Mouse (Mus musculus) spleen, adult 18-20 months (tissue): ENCODE measurements around the gene AI661453.

Experiments
- DNase-seq, 2 experiments: peaks; one replicate each; pipeline ENCODE4 v3.0.0; 2022; ENCODE audit warnings: mixed read lengths in 2 of 2

AI661453 gene

DNA sequence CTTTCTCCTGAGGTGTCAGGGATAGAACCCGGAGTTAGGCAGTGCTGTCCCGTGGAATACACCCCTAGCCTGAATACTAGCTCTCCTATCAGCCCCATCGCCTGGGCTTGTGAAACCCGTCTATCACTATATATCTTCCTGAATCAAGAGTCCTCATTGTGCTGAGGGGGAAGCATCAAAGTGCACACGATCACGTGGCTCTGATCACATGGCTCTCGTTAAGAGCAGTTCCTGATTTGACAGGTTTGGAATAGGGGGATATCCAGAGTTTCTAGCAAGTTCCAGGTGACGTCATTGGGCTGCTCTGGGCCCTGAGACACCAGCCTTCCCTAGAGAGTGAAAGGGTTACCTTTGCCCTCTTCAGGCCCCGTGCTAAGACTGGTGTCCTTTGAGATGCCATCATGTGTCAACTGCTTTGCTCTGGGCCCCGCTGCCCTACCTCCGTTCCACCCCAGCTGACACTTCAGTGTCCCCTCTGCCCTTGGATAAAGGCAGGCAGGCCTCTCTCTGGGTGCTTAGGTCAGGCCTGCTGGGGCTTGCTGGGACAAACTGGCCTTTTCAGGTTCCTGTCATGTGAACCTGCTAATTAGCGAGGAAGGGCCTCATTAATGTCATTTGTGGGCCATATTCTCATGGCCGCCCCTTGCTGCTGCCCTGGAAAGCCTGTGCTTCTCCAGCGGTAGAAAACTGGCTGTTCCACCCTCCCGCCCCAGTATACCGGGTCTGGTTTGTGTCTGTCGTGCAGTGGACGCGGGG is 5.1 kb downstream of the AI661453 start:
- DNase-seq: no peak

DNA sequence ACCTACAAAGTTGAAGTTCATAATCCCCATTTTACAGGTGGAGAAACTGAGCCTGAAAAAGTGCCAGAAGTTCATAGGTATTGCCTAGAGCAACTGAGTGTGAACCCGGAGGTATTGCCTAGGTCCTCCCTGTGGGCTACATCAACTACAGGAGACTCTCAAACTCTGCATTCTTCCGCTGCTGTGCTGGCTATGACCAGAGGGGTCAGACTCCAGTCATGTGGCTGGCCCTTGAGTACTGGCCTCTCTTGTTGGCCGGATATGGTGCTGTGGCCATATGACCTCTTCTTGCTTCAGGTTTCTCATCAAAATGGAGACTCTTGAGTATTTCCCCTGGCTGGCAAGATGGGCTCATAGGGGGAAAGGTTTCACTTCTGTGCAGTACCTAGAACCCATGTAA is 5.9 kb downstream of the AI661453 start:
- no peak for DNase-seq

DNA sequence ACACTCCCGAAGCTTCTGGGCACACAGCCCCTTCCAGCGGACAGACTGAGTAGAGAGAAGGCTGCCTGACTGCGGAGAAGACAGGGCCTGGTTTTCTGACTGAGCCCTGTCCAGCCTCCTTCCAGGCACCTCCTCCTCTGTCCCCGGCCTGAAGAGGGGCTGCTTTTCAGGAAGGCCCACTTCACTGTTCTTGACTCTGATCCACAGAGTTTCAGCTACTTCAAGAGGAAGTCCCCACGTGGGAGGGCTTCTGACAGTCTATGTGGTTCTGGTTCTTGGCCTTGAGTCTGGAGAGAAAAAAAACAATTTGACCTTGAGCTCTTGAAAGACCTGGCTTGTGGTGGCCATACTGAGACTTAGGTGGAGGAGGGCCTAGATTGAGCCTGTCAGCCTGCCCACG is 7.7 kb downstream of the AI661453 start:
- DNase-seq: no peak

DNA sequence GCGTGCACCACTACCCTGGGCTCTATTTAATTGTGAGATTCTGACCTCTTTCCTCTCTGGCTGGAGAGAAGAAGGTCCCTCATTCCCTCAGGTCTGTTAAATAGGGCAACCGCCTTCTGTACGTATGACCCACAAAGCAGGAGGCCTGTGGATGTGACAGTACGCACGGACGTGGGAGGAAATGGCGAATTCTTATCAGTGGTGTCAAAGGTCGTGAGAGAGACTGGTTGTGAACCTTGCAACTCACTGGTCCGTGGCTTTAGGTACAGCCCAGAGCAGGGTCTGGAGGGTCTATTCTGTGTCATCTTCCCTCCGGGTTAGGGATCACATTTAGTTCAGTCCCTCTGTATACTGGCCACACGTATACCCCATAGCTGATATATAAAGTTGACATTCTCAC is 9.1 kb downstream of the AI661453 start:
- DNase-seq: no peak

DNA sequence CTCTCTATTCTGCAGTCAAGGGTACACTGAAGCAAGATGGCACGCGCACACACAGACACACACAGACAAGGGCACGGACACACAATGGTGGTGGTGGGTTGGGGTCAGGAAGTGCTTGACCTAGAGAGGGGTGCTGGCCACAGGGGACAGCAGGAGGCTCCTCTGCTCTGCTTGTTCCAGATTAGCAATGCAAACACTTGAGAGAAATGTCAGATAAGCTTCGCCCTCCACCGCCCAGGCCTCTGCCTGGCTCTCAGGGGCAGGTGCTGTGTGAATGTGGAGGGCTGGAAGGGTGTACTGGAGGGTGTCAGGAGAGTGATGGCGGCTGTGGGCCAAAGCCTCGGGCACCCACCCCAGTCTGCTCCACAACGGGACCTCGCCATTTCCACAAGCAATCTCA is 9.6 kb downstream of the AI661453 start:
- DNase-seq: no peak

DNA sequence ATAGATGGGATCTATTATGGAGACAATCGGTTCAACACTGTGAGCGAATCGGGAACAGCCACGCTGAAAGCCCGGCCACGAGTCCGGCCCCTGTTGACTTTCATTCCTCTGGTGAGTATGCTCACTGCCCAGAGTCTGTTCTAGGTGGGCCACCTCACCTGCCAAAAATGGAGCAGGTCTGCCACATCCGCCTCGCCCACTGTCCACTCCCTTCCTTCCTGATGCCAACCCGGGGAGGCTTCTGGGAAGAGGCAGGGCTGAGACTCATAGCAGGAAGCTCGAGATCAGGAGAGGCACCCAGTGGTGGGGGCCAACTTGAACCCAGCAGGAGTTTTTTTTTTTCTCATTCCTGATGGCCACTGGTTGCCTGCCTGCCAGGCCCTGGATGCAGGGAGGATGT is 10.1 kb downstream of the AI661453 start:
- DNase-seq: no peak

DNA sequence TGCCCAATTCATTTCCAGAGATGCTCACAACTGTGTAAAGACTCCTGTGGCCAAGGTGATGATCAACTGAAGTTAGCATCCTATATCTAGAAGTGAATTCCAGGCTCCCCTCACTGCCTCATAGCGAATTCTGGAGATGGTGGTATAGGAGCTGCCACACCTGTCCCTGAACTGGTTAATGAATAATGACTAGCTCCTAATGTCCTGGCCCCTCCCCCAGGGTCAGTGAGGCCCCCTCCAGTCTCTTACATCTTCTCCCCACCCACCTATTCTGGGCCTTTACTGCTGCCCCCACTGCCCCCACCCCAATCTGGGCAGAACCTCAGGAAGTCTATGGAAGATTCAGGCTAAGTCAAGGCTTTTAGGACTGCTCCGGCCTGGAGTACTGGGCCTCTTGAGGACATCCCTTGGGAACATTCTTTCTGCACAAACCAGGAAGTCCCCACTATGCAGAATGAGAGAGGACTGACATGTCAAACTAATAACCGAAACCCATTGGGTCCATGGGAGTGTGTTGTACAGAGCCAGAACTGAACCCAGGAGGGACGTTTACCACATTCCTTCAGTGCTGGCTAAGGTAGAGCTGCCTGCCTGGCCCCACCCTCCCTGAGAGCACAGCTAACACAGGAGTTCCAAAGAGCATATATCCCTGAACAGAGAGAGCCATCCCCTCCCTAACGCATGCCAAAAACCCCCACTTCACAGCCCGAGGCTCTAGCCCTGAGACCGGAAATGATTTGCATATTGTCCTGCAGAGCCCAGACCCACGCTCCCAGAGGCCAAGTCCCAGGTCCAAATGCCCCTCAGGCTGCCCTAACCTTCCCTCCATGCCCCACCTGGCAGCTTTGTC is 12.3 kb downstream of the AI661453 start:
- DNase-seq: no peak

DNA sequence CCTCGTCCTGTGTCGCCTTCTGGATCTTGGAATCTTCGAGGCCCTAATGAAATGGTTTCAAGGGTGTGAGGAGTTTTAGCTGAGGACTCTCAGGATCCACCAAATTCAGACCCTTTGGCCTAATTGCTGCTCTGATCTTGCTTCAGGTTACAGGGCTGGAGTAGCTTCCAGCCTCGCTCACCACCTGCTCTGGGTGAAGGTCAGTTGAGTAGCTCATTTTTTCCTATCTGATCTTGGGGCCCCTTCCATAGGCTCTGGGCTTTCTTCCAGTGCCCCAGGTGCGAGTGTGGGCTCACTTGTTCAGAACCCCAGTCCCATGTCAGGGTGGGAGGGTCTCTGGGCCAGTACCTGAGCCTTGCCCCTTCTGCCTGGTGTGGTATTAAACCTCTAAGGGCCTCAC is 13.0 kb downstream of the AI661453 start:
- DNase-seq: no peak

DNA sequence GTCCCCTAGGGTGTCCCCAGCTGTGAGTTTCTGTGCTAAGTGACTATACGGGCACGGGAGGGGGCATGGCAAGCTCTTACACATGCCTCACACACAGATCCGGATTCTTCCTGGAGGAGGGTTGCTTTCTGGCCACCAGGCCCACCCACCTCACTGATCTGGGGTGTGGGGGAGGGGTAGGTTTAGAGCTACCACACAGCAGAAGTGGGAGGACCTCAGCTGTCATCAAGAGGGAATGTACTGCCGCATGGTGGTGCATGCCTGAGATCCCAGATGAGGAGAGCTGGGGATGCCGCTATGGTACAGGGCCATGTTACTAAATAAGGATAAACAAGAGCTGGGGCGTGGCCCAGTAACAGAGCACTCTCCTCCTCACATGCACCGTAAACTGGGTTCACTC is 13.8 kb downstream of the AI661453 start:
- no peak for DNase-seq

DNA sequence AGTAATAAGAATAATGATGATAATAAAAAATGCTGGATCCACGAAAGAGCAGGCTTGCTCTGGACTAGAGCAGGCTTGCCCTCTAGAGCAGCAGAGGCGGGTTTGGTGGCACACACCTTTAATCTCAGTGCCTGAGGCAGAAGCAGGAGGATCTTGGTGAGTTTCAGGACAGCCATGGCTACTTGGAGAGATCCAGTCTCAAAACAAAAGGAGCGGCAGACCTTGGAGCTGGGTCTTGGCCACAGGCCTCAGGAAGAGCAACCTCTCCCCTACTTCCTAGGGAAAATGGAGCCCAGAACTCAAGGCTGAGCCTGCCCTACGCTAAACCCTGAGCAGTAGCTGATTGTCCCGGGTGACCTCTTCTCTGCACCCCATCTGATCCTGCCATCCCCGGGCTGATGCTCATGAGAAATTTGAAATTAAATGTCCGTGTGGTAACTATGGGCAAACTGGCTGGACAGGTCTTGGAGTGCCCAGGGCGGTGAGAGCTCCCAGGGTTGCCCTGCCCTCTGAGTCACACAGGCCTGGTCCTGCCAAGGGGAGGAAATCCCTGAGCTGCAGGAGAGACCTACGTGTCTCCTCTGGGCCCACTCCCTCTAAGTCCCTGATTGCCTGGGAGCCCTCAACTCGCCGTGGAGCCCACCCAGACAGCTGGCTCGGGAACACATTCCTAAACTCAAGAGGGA is 14.6 kb downstream of the AI661453 start:
- no peak for DNase-seq

DNA sequence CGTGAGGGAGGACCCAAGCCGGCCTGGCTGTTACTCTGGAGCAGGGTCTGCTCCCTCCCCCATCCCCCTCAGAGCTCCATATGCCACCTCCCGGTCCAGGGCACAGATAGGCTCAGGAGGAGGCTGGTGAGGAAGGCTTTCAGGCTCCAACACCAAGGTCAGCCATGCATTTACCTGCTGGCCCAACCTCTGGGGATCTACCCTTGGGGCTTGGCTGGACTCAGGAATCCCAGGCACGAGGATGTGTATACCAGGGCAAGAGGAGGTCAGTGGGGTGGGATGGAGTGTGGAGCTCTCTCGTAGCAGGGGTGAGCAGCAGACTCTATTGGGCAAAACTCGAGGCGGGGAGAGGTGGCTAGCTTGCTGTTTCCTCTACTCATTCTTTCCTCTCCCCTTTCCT is 16.5 kb downstream of the AI661453 start:
- DNase-seq: no peak

DNA sequence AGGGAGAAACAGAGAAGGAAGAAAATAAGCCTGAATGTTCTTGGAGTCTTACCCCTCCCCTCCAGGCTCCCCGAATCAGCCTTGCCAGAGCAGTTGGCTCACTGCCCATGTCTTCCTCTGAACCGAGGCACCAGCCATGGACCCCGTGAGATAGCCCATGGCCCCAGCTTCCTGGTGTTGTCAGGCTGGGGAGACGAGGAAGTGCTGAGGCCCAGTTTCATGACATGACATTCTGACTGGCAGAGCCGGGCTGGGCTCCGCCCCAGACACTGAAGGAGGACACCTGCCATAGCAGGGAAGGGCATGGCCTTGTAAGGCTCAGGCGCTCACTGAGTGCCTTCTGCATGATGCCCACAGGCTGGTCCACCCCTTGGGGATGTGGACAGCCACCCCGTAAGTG is 18.3 kb downstream of the AI661453 start:
- no peak for DNase-seq

DNA sequence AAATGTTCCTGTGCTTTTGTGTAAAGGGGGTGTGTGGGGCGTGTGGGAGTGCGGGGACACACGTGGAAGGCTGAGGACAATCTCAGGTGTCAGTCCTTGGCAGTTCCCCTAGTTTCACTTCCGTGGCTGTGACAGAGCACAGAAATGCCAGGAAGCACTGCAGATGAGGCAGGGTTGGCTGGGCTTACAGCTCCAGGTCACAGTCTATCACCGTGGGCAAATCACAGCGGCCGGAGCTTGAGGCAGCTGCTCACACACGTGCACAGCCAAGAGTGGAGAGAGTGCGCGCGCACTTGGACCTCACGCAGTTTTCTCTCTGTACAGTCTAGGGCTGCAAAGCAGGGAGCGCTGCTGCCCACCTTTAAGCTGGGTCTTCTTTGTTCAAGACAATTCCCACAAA is 21.9 kb downstream of the AI661453 start:
- no peak for DNase-seq

DNA sequence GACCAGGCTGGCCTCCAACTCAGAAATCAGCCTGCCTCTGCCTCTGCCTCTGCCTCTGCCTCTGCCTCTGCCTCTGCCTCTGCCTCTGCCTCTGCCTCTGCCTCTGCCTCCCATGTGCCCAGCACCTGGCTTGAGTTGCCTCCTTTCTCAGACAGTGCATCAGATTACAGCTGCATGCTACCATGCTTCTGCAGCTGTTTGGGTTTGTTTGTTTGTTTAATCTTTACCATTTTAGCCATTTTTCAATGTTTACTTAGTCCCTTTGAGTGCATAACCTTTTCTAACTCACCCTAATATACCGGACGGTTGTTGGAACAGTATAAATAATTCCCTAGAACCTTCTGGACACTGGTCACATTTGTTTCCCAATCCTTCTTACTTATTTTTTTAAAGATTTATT is 22.5 kb downstream of the AI661453 start:
- no peak for DNase-seq

DNA sequence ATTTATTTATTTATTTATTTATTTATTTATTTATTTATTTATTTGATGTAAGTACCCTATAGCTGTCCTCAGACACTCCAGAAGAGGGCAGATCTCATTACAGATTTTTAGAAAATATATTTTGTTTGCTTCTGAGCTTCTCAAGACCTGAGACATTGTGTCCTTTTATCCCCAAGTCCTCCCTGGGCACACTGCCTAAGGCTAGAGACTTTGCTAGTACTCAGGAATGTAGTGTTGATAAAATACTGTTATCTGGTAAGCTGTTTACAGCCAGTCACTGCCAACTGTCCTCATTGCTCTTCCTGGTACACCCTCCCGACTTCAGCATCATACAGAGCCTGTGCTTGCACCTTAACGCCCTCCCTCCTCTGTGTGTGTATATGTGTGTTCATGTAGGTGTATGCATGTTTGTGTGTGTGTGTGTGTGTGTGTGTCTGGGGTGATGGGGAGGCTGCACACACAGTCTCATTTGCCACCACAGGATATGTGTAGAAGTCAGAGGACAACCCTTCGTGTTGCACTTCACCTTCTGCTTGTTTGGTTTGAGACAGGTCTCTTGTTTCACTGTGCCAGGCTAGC is 23.0 kb downstream of the AI661453 start:
- no peak for DNase-seq

DNA sequence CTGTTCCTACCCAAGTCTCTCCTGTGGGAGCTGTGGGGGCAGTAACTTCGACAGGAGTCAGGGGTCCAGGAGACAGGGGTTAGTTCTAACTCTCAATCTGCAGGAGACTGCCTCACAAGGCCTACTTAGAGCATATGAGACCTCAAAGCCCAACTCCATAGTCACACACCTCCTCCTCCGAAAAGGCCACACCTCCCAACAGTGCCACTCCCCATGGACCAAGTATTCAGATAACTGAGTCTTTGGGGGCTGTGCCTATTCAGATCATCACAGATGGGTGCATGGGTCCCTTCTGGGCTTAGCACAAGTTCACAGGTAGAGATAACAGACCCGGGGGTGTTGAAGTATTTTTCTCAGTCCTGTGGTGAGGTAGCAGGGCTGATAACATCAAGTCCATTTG is 25.3 kb downstream of the AI661453 start:
- DNase-seq: no peak

DNA sequence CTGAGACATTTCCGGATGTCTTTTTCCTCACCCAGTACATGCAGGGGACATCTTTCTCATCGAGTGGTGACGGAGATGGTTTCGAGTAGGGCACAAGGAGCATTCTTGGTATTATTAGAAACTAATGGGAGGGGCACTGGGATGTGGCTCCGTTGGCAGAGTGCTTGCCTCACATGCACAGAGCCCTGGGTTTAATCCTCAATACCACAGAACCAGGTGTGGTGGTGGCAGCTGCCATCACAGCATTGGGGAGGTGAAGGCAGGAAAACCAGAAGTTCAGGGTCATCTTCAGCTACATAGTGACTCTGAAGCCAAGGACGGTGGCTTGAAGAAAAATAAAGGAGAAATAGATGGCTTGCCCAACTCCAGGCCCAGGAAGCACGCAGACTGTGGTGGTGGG is 25.8 kb downstream of the AI661453 start:
- DNase-seq: no peak

DNA sequence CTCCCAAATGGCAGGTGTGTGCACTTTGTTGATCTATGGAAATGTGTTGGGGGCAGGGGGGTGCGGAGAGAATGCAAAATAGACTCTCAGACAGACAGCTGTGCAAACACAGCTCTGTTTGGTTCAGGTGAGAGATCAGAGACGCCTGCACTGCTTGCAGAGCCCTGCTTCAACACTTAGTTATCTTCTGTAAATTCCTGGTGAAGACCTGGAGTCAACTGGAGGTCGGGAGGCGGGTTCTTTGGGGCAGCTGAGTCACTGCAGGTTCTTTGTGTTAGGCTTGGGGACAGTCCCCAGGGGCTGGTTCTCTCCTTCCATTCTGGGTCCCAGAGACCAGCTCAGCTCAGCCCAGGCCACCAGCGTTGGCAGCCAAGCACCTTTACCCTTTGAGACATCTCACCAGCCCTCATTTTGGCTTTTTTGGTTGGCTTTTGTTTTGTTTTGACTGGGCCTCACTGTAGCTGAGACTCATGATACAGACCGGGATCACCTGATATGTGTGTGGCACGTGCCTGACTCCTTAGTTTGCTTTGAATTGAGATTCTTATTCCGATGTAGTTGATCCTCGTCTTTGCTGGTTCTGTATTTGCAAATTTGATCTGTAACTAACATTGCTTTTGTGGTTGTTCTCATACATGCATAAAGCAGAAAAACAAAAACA is 26.4 kb downstream of the AI661453 start:
- no peak for DNase-seq

DNA sequence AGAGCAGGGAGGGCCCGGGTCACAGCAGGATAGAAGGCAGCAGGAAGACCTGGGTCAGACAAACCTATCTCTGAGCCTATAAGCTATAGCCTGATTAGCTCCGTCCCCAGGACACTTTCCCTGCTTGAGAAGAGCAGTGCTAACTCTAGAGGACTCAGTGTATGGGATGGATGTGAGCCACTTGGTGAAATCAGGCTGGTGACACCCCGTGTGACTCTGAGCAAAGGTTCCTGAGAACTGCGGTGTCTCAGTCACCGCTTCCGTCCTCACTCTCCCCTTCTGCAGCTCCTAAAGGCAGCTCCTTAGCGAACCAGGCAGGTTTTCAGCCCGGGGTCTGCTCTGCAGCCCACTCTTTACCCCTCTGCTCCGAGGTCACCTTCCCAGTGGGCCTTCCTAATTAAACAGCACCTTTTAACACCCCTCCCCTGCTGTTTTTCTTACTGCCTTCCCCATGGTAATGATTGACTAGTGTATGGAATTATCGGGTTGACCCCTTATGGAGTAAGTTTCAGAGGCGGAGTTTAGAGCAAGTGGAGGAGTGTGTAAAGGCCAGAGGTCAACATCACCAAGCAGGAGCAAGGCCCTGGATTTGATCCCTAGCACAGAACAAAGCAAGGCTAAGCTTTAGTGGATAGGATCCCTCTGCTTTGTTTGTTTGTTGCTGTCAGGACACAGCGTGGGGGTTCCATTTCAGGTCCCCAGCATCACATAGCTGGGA is 28.0 kb downstream of the AI661453 start:
- no peak for DNase-seq

DNA sequence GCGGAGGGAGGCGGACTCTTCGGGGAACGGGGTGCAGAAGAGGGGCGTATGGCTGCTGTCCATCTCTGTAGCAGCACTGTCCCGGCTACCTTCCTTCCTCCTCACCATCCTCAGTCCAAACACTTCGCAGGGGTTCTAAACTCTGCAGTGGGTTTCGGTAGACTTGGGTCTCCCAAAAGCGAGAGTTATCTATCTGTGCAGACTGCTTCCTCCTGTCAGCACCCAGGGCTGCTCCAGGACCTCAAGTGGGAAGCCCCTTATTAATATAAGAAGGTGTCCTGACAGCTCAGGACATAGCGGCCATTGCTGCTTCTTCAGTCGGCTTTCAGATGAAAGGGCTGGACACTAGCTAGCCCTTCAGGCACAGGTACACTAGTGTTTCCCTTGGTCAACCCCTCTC is 28.6 kb downstream of the AI661453 start:
- no peak for DNase-seq

DNA sequence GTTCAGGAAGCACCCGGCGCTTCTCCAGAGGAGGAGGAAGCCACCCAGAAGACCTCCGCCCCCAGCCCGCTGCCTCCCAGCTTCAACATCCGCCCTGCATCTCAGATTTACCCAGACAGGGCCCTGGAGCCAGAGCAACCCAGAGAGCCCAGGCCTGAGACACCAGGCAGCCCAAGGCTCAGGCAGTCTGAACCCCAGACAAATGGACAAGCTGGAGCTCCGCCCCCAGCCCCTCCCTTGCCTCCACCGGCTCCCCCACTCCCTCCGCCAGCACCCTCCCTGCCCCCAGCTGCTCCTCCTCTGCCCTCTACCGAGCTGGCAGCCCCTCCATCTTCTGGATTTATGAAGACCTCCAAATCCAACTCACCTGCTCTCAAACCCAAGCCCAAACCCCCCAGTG is 29.9 kb downstream of the AI661453 start:
- no peak for DNase-seq

DNA sequence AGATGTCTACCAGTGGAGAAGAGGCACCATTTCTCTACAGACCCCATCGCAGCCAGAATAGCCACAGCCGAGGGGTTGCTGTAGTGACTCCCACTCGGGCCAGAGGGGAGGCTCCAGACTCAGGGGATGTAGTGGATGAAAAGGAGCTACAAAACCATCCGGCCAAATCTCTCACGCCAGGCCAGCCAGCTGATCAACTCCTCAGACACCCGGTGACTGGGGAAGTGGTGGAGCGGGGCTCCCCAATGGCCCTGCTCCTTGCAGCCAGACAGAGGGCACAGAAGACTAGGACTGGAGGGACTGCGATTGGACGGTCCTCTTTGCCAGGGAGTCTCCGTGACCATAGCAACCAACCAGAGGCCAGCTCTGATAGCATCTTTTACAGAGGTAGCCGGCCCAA is 31.2 kb downstream of the AI661453 start:
- no peak for DNase-seq
